Mouse (Mus musculus): Measurements from ENCODE around the gene Mras. TPM values are rescaled to one million over a fixed set of nuclear protein-coding genes. Genes with fewer than 3 reads are reported as not detected.
A peak's percentile ranks its signal among the peaks of the same experiment; 100 is the strongest.

Gene Mras
- polyA plus RNA-seq, 1 experiment = 14.6 TPM

DNA sequence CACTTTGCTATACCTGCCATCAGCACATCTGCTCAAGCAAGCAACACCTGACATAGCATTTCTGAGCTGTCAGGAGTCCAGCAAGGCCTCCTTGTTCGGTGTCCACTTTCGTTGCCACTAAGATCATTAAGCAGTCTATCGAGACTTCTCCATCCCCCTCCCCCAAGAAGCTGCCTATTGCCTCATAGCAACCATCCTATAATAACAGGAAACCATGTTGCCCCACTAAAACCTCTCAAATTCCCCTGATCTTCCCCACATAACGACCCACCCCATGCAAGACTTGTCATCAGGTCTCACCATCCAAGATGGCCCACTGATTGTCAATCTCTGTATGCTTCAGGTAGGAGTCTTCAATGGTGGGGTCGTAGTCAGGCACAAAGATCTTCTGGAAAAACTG lies 26.1 kb downstream of the Mras start:
- TF ChIP-seq POLR2A (IDR thresholded peaks at IDR 0.05; ENCODE audit: low read depth, low read length) = no peak
- TF ChIP-seq CTCF (conservative IDR thresholded peaks at IDR 0.05; ENCODE audit: insufficient read depth, insufficient read length, low read depth, low read length) = no peak
- Histone ChIP-seq H3K27ac (ENCODE audit: insufficient read depth, low read depth, low read length) (no peak overlapping the region), H3K4me3 (ENCODE audit: insufficient read depth, low read depth, low read length) (no peak overlapping the region), H3K36me3 (ENCODE audit: control insufficient read depth, insufficient read depth, low read length) (no peaks in the 10 kb centered on the region), H3K4me1 (ENCODE audit: control insufficient read depth, insufficient read depth, low read length) (peaks cover 3% of the 10 kb centered on the region), H3K27me3 (replicated peaks; ENCODE audit: control insufficient read depth, insufficient read depth, low read length) (no peaks in the 10 kb centered on the region)
- no peak for DNase-seq
- WGBS = 85% methylated on average over 5 of the region's 5 CpGs

DNA sequence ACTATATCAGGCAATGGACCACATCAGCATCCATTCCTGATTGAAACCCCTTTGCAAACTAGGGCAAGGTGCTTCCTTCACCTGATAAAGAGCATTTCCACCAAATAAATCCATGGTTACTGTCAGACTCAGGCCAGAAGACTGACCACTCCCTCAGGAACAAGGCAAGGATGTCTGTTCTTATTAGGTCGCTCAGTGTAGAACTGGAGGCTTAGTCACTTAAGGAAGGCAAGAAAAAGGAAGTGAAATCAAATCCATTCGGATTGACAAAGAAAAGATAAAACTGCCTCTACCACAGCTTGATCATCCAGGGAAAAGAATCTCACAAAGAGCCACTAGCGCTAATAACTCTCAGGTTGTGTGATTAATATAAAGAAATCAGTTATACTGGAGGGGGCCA lies 27.9 kb downstream of the Mras start:
- Histone ChIP-seq H3K27ac (ENCODE audit: insufficient read depth, low read depth, low read length) (no peak overlapping the region), H3K27me3 (replicated peaks; ENCODE audit: control insufficient read depth, insufficient read depth, low read length) (no peaks in the 10 kb centered on the region), H3K4me3 (ENCODE audit: insufficient read depth, low read depth, low read length) (no peak overlapping the region), H3K4me1 (ENCODE audit: control insufficient read depth, insufficient read depth, low read length) (peaks cover 3% of the 10 kb centered on the region), H3K36me3 (ENCODE audit: control insufficient read depth, insufficient read depth, low read length) (no peaks in the 10 kb centered on the region)
- TF ChIP-seq CTCF (conservative IDR thresholded peaks at IDR 0.05; ENCODE audit: insufficient read depth, insufficient read length, low read depth, low read length) (no peak), POLR2A (IDR thresholded peaks at IDR 0.05; ENCODE audit: low read depth, low read length) (no peak)
- 85% methylated on average over 3 of the region's 3 CpGs for WGBS
- no peak for DNase-seq

DNA sequence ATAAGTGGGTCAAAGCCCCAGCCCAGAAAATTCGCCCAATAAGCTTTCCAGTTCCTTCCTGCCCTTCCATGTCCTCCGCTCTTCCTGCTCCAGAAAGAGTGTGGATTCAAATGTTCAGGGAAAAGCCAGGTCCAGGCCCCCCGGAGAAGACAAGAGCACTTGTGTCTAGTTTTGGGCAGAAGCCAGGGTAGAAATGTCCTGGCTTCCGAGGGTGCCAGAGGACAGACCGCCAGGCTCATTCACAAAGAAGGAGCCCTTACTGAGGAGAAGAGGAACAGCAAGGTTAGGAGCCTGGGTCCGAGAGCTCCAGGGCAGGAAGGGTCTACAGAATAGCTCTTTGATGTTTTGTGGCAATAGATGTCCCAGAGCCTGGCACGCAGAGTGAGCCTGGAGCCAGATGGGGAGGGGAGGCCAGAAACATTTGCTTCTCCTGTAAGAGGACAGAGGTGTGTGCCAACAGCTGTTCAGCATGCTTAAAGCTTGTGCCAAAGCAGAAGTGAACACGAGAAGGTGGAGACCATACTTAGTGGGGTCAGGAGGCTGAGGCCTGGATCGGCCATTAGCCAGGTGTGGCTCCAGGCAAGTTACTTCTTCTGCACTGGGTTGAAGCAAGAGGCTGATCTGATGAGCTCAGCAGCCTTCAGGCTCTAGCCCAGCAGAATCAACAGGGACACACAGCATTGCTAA lies 35.8 kb downstream of the Mras start:
- Histone ChIP-seq H3K4me1 (ENCODE audit: control insufficient read depth, insufficient read depth, low read length) (no peaks in the 10 kb centered on the region), H3K36me3 (ENCODE audit: control insufficient read depth, insufficient read depth, low read length) (no peaks in the 10 kb centered on the region), H3K27ac (ENCODE audit: insufficient read depth, low read depth, low read length) (no peak overlapping the region), H3K27me3 (replicated peaks; ENCODE audit: control insufficient read depth, insufficient read depth, low read length) (no peaks in the 10 kb centered on the region), H3K4me3 (ENCODE audit: insufficient read depth, low read depth, low read length) (no peak overlapping the region)
- no peak for TF ChIP-seq POLR2A (IDR thresholded peaks at IDR 0.05; ENCODE audit: low read depth, low read length)
- TF ChIP-seq CTCF (conservative IDR thresholded peaks at IDR 0.05; ENCODE audit: insufficient read depth, insufficient read length, low read depth, low read length) = no peak
- no peak for DNase-seq
- WGBS = 67% methylated on average over 9 of the region's 9 CpGs

DNA sequence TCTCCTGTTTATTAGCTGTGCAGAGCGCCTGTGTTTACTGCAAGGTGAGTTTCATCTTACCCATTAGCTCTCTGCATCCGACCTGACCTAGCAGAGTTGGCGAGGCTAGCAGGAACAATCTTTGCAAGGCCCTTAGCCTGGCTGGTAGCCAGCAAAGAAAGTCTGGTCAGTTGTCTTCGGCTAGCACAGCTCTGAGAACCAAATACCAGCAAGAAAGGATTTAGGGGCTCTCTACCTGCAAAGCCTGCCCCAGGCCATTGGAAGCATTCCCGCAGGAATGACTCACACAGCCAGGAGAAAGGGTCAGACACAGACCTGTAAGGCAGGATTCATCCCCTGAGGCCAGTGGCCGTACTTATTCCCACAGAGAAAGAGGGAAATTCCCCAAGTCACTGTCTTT lies 36.4 kb downstream of the Mras start:
- Histone ChIP-seq H3K4me1 (ENCODE audit: control insufficient read depth, insufficient read depth, low read length) (no peaks in the 10 kb centered on the region), H3K4me3 (ENCODE audit: insufficient read depth, low read depth, low read length) (no peak overlapping the region), H3K27me3 (replicated peaks; ENCODE audit: control insufficient read depth, insufficient read depth, low read length) (no peaks in the 10 kb centered on the region), H3K36me3 (ENCODE audit: control insufficient read depth, insufficient read depth, low read length) (no peaks in the 10 kb centered on the region), H3K27ac (ENCODE audit: insufficient read depth, low read depth, low read length) (no peak overlapping the region)
- 59% methylated on average over 6 of the region's 6 CpGs for WGBS
- no peak for TF ChIP-seq POLR2A (IDR thresholded peaks at IDR 0.05; ENCODE audit: low read depth, low read length)
- TF ChIP-seq CTCF (conservative IDR thresholded peaks at IDR 0.05; ENCODE audit: insufficient read depth, insufficient read length, low read depth, low read length) = no peak
- DNase-seq = peak; percentile 60

DNA sequence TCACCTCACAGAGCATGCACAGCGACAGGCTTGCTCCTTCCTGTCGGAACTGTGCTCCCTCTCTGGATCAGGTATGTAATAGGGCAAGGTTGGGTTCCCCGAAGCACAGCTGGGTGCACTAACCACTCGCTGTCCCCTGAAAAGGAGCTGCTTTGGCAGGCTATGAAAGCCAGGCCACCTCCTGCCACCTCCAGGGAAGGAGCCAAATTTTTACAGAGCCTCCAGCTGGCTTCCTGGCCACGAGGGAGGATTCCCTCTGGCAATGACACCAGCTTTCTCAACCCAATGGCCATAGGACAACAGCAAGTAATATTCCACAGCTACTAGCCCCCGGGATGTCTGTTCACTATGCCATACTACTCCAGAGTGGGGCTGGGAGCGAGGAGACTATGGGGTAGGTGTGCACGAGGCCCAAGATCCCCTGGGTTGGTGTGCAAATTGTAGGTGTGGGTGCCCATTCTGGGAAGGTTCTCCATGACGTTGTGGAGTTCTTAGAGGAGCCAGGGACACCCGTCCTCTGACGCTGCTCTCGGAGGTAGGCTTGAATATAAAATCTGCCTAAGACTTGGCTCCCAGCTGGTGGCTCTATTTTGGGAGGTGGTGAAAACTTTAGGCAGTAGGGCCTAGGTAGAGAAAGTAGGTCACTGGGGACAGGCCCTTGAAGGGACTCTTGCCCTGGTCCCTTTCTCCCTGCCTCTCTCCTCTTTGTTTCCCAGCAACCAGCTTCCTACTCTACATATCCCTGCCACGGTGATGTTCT lies 39.9 kb downstream of the Mras start:
- WGBS = 87% methylated on average over 13 of the region's 13 CpGs
- TF ChIP-seq CTCF (conservative IDR thresholded peaks at IDR 0.05; ENCODE audit: insufficient read depth, insufficient read length, low read depth, low read length) = no peak
- no peak for TF ChIP-seq POLR2A (IDR thresholded peaks at IDR 0.05; ENCODE audit: low read depth, low read length)

DNA sequence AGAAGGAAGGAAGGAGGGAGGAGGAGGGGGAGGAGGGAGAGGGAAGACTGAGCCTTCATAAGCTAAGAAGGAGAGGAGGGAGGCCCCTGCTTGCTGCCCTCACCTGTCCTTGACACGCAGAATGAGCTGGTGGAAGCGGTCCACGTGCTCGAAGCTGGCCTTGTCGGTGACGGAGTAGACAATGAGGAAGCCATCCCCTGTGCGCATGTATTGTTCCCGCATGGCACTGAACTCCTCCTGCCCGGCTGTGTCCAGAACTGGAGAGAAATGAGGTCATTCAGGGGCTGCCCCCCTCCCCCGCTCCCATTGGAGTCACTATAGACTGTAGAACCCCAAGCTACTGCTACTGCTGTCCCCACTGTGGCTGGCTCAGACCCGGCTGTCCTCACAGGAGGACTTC lies 42.8 kb downstream of the Mras start:
- H3K4me3 ChIP-seq (ENCODE audit: insufficient read depth, low read depth, low read length) = no peak overlapping the region
- TF ChIP-seq POLR2A (IDR thresholded peaks at IDR 0.05; ENCODE audit: low read depth, low read length) (no peak), CTCF (conservative IDR thresholded peaks at IDR 0.05; ENCODE audit: insufficient read depth, insufficient read length, low read depth, low read length) (no peak)
- no peaks in the 10 kb centered on the region for H3K36me3 ChIP-seq (ENCODE audit: control insufficient read depth, insufficient read depth, low read length)
- no peak for DNase-seq
- no peaks in the 10 kb centered on the region for H3K27me3 ChIP-seq (replicated peaks; ENCODE audit: control insufficient read depth, insufficient read depth, low read length)
- H3K27ac ChIP-seq (ENCODE audit: insufficient read depth, low read depth, low read length) = no peak overlapping the region
- no peaks in the 10 kb centered on the region for H3K4me1 ChIP-seq (ENCODE audit: control insufficient read depth, insufficient read depth, low read length)
- WGBS = 83% methylated on average over 11 of the region's 11 CpGs

More for the DNA sequence above, 39.9 kb downstream of the Mras start:
- Histone ChIP-seq H3K27me3 (replicated peaks; ENCODE audit: control insufficient read depth, insufficient read depth, low read length) (no peaks in the 10 kb centered on the region), H3K4me3 (ENCODE audit: insufficient read depth, low read depth, low read length) (no peak overlapping the region), H3K27ac (ENCODE audit: insufficient read depth, low read depth, low read length) (no peak overlapping the region), H3K36me3 (ENCODE audit: control insufficient read depth, insufficient read depth, low read length) (no peaks in the 10 kb centered on the region), H3K4me1 (ENCODE audit: control insufficient read depth, insufficient read depth, low read length) (no peaks in the 10 kb centered on the region)
- no peak for DNase-seq

DNA sequence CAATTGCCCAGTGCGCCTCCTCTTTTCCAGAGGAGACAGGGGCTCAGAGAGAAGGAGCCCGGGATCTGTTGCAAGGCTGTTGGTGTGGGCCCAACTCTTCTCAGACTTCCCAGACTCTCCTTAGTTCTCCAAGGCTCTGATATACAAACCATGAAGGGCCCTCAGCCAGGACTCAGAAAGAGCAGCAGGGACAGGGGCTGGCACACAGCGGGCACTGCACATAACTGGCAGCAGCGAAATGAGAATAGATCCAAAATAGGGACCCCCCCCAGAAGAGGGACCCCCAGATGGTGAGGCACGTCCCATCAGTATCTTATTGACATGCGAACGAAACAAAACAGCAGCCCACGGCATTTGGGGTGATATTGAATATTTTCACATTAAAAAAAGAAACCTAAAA lies 44.0 kb downstream of the Mras start:
- no peak for DNase-seq
- no peak for TF ChIP-seq CTCF (conservative IDR thresholded peaks at IDR 0.05; ENCODE audit: insufficient read depth, insufficient read length, low read depth, low read length)
- TF ChIP-seq POLR2A (IDR thresholded peaks at IDR 0.05; ENCODE audit: low read depth, low read length) = no peak
- 97% methylated on average over 8 of the region's 8 CpGs for whole genome bisulfite sequencing
- H3K27me3 ChIP-seq (replicated peaks; ENCODE audit: control insufficient read depth, insufficient read depth, low read length) = no peaks in the 10 kb centered on the region
- H3K36me3 ChIP-seq (ENCODE audit: control insufficient read depth, insufficient read depth, low read length) = no peaks in the 10 kb centered on the region
- H3K4me3 ChIP-seq (ENCODE audit: insufficient read depth, low read depth, low read length) = no peak overlapping the region
- no peak overlapping the region for H3K27ac ChIP-seq (ENCODE audit: insufficient read depth, low read depth, low read length)
- H3K4me1 ChIP-seq (ENCODE audit: control insufficient read depth, insufficient read depth, low read length) = no peaks in the 10 kb centered on the region
